ENCODE assay signal across 18 mouse cellular contexts in genomic region chr11:18926798-18927197, GRCm38 (mm10).
DNase-seq lines count a peak whose midpoint lies in the region; ATAC-seq and TF ChIP-seq lines count a peak whose summit lies in the region.
"Had no signal": no experiment of that assay in that cellular context is flagged by ENCODE, and none has a peak within 500 bp of the region (broad histone marks: within the 10 kb centered on the region; RNA-seq: fewer than 3 reads in every experiment).

No protein-coding gene starts in this region.

- peaks cover 14 to 60% of the 10 kb centered on the region in 2 experiments for H3K4me1 ChIP-seq in heart, embryonic 14.5 days (ENCODE audit: control insufficient read depth in 2 of 2, insufficient read depth in 2 of 2, low read length in 2 of 2)
- H3K4me1 ChIP-seq in lung, embryonic 14.5 days (ENCODE audit: insufficient read depth): no peaks in the 10 kb centered on the region
- H3K4me1 ChIP-seq in stomach, embryonic 15.5 days: peaks cover 24% of the 10 kb centered on the region

- ATAC-seq in heart, embryonic 14.5 days (ENCODE audit: insufficient number of reproducible peaks, insufficient read depth, low FRiP score, low read depth): peak; percentile 39; the same call in 1 of the 2 replicates
- ATAC-seq in lung, embryonic 14.5 days (ENCODE audit: insufficient read depth): peak; percentile 33; the same call in 1 of the 2 replicates
- ATAC-seq in stomach, embryonic 15.5 days (ENCODE audit: insufficient read depth, low FRiP score, low read depth): peak; percentile 74; the same call in 1 of the 2 replicates
- ATAC-seq: activated CD4-positive, CD25-positive, alpha-beta regulatory T cell, adult 4 months; midbrain, embryonic 16.5 days had no signal

- DNase-seq in heart, postnatal 25 days (ENCODE audit: low spot score): no peak
- DNase-seq in lung, embryonic 14.5 days: no peak
- DNase-seq in lung, adult 18-20 months: no peak
- peak; percentile 10 for DNase-seq in adipocyte (ENCODE audit: low spot score)
- DNase-seq in urinary bladder, postnatal 4 days (ENCODE audit: low spot score in 2 of 2): no peak
- DNase-seq in frontal cortex, postnatal 36 days (ENCODE audit: low spot score in 2 of 2): no peak
- DNase-seq: gastrocnemius, adult 2 months; left cerebral cortex, postnatal 4 days; liver; retina, postnatal 1 day; thymus, adult 18-20 months; thymus, postnatal 4 days had no signal

- 38% methylated on average over 2 of the region's 2 CpGs for WGBS in heart, embryonic 14.5 days
- 42% methylated on average over 2 of the region's 2 CpGs for WGBS in lung, embryonic 14.5 days
- WGBS in stomach, embryonic 15.5 days: 23% methylated on average over 2 of the region's 2 CpGs

- H3K4me3 ChIP-seq in heart, embryonic 14.5 days (ENCODE audit: control insufficient read depth in 1 of 2, insufficient read depth in 1 of 2, low read depth in 1 of 2, low read length in 2 of 2): no peak overlapping the region
- H3K4me3 ChIP-seq in lung, embryonic 14.5 days (ENCODE audit: low read depth, low read length): no peak overlapping the region
- H3K4me3 ChIP-seq in stomach, embryonic 15.5 days (replicated peaks): no peak overlapping the region
- H3K4me3 ChIP-seq: gastrocnemius, adult 2 months; left cerebral cortex, adult 2 months; megakaryocyte, embryonic 14.5 days had no signal

- intact Hi-C loops in heart, postnatal 25 days (cut with DNase I): no loop called here

- no peak for TF ChIP-seq CTCF in lung, embryonic 14.5 days (IDR thresholded peaks at IDR 0.05; ENCODE audit: low read depth)

- 0 out of 2 replicates have a peak, but pooled peaks cover 2% of the 10 kb centered on the region for H3K36me3 ChIP-seq in heart, embryonic 14.5 days (ENCODE audit: control insufficient read depth, insufficient read depth, low read length)
- peaks cover 12% of the 10 kb centered on the region for H3K36me3 ChIP-seq in lung, embryonic 14.5 days (ENCODE audit: insufficient read depth)
- no peaks in the 10 kb centered on the region for H3K36me3 ChIP-seq in stomach, embryonic 15.5 days

- H3K9ac ChIP-seq in heart, embryonic 14.5 days (ENCODE audit: low read length): no peak overlapping the region
- H3K9ac ChIP-seq in lung, embryonic 14.5 days: no peak overlapping the region
- H3K9ac ChIP-seq in stomach, embryonic 15.5 days: no peak overlapping the region

- peak overlapping the region; percentile 12; the same call in 1 of the 2 replicates for H3K4me2 ChIP-seq in heart, embryonic 14.5 days (ENCODE audit: low read length)
- no peak overlapping the region for H3K4me2 ChIP-seq in lung, embryonic 14.5 days
- H3K4me2 ChIP-seq in stomach, embryonic 15.5 days: no peak overlapping the region

- no peaks in the 10 kb centered on the region for H3K27me3 ChIP-seq in heart, embryonic 14.5 days (ENCODE audit: control insufficient read depth, insufficient read depth, low read length)
- no peaks in the 10 kb centered on the region for H3K27me3 ChIP-seq in lung, embryonic 14.5 days (ENCODE audit: insufficient read depth, low read length)
- H3K27me3 ChIP-seq in stomach, embryonic 15.5 days (replicated peaks): no peaks in the 10 kb centered on the region
- H3K27me3 ChIP-seq: megakaryocyte, embryonic 14.5 days had no signal

- peak overlapping the region; percentile 25 to 55; a peak in 3 of 4 replicates for H3K27ac ChIP-seq in heart, embryonic 14.5 days (replicated peaks in 1 of 2; ENCODE audit: control insufficient read depth in 1 of 2, insufficient read depth in 1 of 2, low read depth in 2 of 2, low read length in 2 of 2)
- no peak overlapping the region for H3K27ac ChIP-seq in lung, embryonic 14.5 days (ENCODE audit: low read depth)
- H3K27ac ChIP-seq in stomach, embryonic 15.5 days: peak overlapping the region; percentile 60; the same call in 1 of the 2 replicates
- H3K27ac ChIP-seq: gastrocnemius, adult 2 months; left cerebral cortex, adult 2 months had no signal

- H3K9me3 ChIP-seq in heart, embryonic 14.5 days (ENCODE audit: control insufficient read depth, low read length): no peaks in the 10 kb centered on the region
- H3K9me3 ChIP-seq in lung, embryonic 14.5 days (ENCODE audit: low read depth, low read length): no peaks in the 10 kb centered on the region
- H3K9me3 ChIP-seq in stomach, embryonic 15.5 days: no peaks in the 10 kb centered on the region
- H3K9me3 ChIP-seq: megakaryocyte, embryonic 14.5 days had no signal
